Mouse (Mus musculus): ENCODE measurements at regions not wholly inside any gene's neighbourhood (a gene's known extent, or its start where the extent isn't known, plus 50 kb on each side); places are given as distances from the start of the nearest gene placed in this dataset.

- no peak overlapping the region for H3K4me2 ChIP-seq (ENCODE audit: low read length)
- no peaks in the 10 kb centered on the region for H3K36me3 ChIP-seq (ENCODE audit: control insufficient read depth, insufficient read depth, low read length)
- no peak overlapping the region for H3K27ac ChIP-seq (ENCODE audit: low read length)
- H3K9ac ChIP-seq (ENCODE audit: low read depth, low read length) = no peak overlapping the region
- 81% methylated on average over 4 of the region's 4 CpGs for WGBS
- H3K9me3 ChIP-seq (replicated peaks; ENCODE audit: control insufficient read depth, low read length, poor library complexity, severe bottlenecking) = no peaks in the 10 kb centered on the region
- no peaks in the 10 kb centered on the region for H3K4me1 ChIP-seq (ENCODE audit: control insufficient read depth, insufficient read depth, low read length)
- no peak for ATAC-seq
- H3K4me3 ChIP-seq (ENCODE audit: low read depth, low read length) = no peak overlapping the region
- H3K27me3 ChIP-seq (ENCODE audit: control insufficient read depth, insufficient read depth, low read depth, low read length) = no peaks in the 10 kb centered on the region
These were observed 172.7 kb upstream of the Klf4 start for GRCm38 (mm10) chr4:55704921-55705320.

GRCm38 (mm10) chr4:55703346-55703916, 171.2 kb upstream of the Klf4 start:
- Histone ChIP-seq H3K4me2 (ENCODE audit: low read length) (no peak overlapping the region), H3K4me1 (ENCODE audit: control insufficient read depth, insufficient read depth, low read length) (no peaks in the 10 kb centered on the region), H3K9me3 (replicated peaks; ENCODE audit: control insufficient read depth, low read length, poor library complexity, severe bottlenecking) (no peaks in the 10 kb centered on the region), H3K27ac (ENCODE audit: low read length) (no peak overlapping the region), H3K9ac (ENCODE audit: low read depth, low read length) (no peak overlapping the region), H3K4me3 (ENCODE audit: low read depth, low read length) (no peak overlapping the region), H3K36me3 (ENCODE audit: control insufficient read depth, insufficient read depth, low read length) (no peaks in the 10 kb centered on the region), H3K27me3 (ENCODE audit: control insufficient read depth, insufficient read depth, low read depth, low read length) (no peaks in the 10 kb centered on the region)
- no peak for ATAC-seq
- 62% methylated on average over 2 of the region's 2 CpGs for WGBS

- Histone ChIP-seq H3K9me3 (replicated peaks; ENCODE audit: control insufficient read depth, low read length, poor library complexity, severe bottlenecking) (no peaks in the 10 kb centered on the region), H3K36me3 (ENCODE audit: control insufficient read depth, insufficient read depth, low read length) (no peaks in the 10 kb centered on the region), H3K4me2 (ENCODE audit: low read length) (no peak overlapping the region), H3K4me3 (ENCODE audit: low read depth, low read length) (no peak overlapping the region), H3K9ac (ENCODE audit: low read depth, low read length) (no peak overlapping the region), H3K27ac (ENCODE audit: low read length) (no peak overlapping the region), H3K27me3 (ENCODE audit: control insufficient read depth, insufficient read depth, low read depth, low read length) (no peaks in the 10 kb centered on the region), H3K4me1 (ENCODE audit: control insufficient read depth, insufficient read depth, low read length) (peaks cover 3% of the 10 kb centered on the region; the same call in 1 of the 2 replicates)
- no peak for ATAC-seq
- WGBS = 81% methylated on average over 2 of the region's 2 CpGs
These were observed 169.1 kb upstream of the Klf4 start for GRCm38 (mm10) chr4:55701334-55701733.

- Histone ChIP-seq H3K9me3 (replicated peaks; ENCODE audit: control insufficient read depth, low read length, poor library complexity, severe bottlenecking) (no peaks in the 10 kb centered on the region), H3K27ac (ENCODE audit: low read length) (no peak overlapping the region), H3K4me3 (ENCODE audit: low read depth, low read length) (no peak overlapping the region), H3K9ac (ENCODE audit: low read depth, low read length) (no peak overlapping the region), H3K4me1 (ENCODE audit: control insufficient read depth, insufficient read depth, low read length) (peaks cover 5% of the 10 kb centered on the region; the same call in 1 of the 2 replicates), H3K4me2 (ENCODE audit: low read length) (no peak overlapping the region), H3K36me3 (ENCODE audit: control insufficient read depth, insufficient read depth, low read length) (no peaks in the 10 kb centered on the region), H3K27me3 (ENCODE audit: control insufficient read depth, insufficient read depth, low read depth, low read length) (no peaks in the 10 kb centered on the region)
- ATAC-seq = no peak
- WGBS = 83% methylated on average over 8 of the region's 8 CpGs
These were observed 167.7 kb upstream of the Klf4 start for GRCm38 (mm10) chr4:55699917-55700316.

- H3K4me1 ChIP-seq (ENCODE audit: control insufficient read depth, insufficient read depth, low read length) = peaks cover 5% of the 10 kb centered on the region; the same call in 1 of the 2 replicates
- no peak for ATAC-seq
- no peaks in the 10 kb centered on the region for H3K36me3 ChIP-seq (ENCODE audit: control insufficient read depth, insufficient read depth, low read length)
- no peaks in the 10 kb centered on the region for H3K27me3 ChIP-seq (ENCODE audit: control insufficient read depth, insufficient read depth, low read depth, low read length)
- H3K27ac ChIP-seq (ENCODE audit: low read length) = no peak overlapping the region
- no peak overlapping the region for H3K9ac ChIP-seq (ENCODE audit: low read depth, low read length)
- H3K4me2 ChIP-seq (ENCODE audit: low read length) = no peak overlapping the region
- H3K9me3 ChIP-seq (replicated peaks; ENCODE audit: control insufficient read depth, low read length, poor library complexity, severe bottlenecking) = no peaks in the 10 kb centered on the region
- no peak overlapping the region for H3K4me3 ChIP-seq (ENCODE audit: low read depth, low read length)
- 86% methylated on average over 5 of the region's 5 CpGs for WGBS
These were observed 166.9 kb upstream of the Klf4 start for GRCm38 (mm10) chr4:55699161-55699560.

- Histone ChIP-seq H3K27ac (ENCODE audit: low read length) (no peak overlapping the region), H3K4me1 (ENCODE audit: control insufficient read depth, insufficient read depth, low read length) (peaks cover 5% of the 10 kb centered on the region; the same call in 1 of the 2 replicates)
These were observed 164.8 kb upstream of the Klf4 start for GRCm38 (mm10) chr4:55697108-55697507.

GRCm38 (mm10) chr4:55696428-55696827, 164.2 kb upstream of the Klf4 start:
- WGBS = 24% methylated on average over 1 of the region's 1 CpGs
- Histone ChIP-seq H3K4me1 (ENCODE audit: control insufficient read depth, insufficient read depth, low read length) (peaks cover 5% of the 10 kb centered on the region; the same call in 1 of the 2 replicates), H3K27me3 (ENCODE audit: control insufficient read depth, insufficient read depth, low read depth, low read length) (no peaks in the 10 kb centered on the region)

More at GRCm38 (mm10) chr4:55697108-55697507, 164.8 kb upstream of the Klf4 start:
- 30% methylated on average over 12 of the region's 12 CpGs for WGBS
- Histone ChIP-seq H3K36me3 (ENCODE audit: control insufficient read depth, insufficient read depth, low read length) (no peaks in the 10 kb centered on the region), H3K4me2 (ENCODE audit: low read length) (no peak overlapping the region), H3K27me3 (ENCODE audit: control insufficient read depth, insufficient read depth, low read depth, low read length) (no peaks in the 10 kb centered on the region), H3K9me3 (replicated peaks; ENCODE audit: control insufficient read depth, low read length, poor library complexity, severe bottlenecking) (no peaks in the 10 kb centered on the region), H3K9ac (ENCODE audit: low read depth, low read length) (no peak overlapping the region), H3K4me3 (ENCODE audit: low read depth, low read length) (no peak overlapping the region)
- ATAC-seq = peak; percentile 39; the same call in 1 of the 2 replicates

GRCm38 (mm10) chr4:55695246-55695645, 163.0 kb upstream of the Klf4 start:
- Histone ChIP-seq H3K9me3 (replicated peaks; ENCODE audit: control insufficient read depth, low read length, poor library complexity, severe bottlenecking) (no peaks in the 10 kb centered on the region), H3K36me3 (ENCODE audit: control insufficient read depth, insufficient read depth, low read length) (no peaks in the 10 kb centered on the region), H3K4me2 (ENCODE audit: low read length) (no peak overlapping the region), H3K4me1 (ENCODE audit: control insufficient read depth, insufficient read depth, low read length) (peaks cover 5% of the 10 kb centered on the region; the same call in 1 of the 2 replicates), H3K27ac (ENCODE audit: low read length) (no peak overlapping the region), H3K9ac (ENCODE audit: low read depth, low read length) (no peak overlapping the region), H3K27me3 (ENCODE audit: control insufficient read depth, insufficient read depth, low read depth, low read length) (no peaks in the 10 kb centered on the region), H3K4me3 (ENCODE audit: low read depth, low read length) (no peak overlapping the region)
- 92% methylated on average over 1 of the region's 1 CpGs for WGBS
- ATAC-seq = no peak

More at GRCm38 (mm10) chr4:55696428-55696827, 164.2 kb upstream of the Klf4 start:
- H3K36me3 ChIP-seq (ENCODE audit: control insufficient read depth, insufficient read depth, low read length) = no peaks in the 10 kb centered on the region
- no peak overlapping the region for H3K27ac ChIP-seq (ENCODE audit: low read length)
- H3K9me3 ChIP-seq (replicated peaks; ENCODE audit: control insufficient read depth, low read length, poor library complexity, severe bottlenecking) = no peaks in the 10 kb centered on the region
- no peak overlapping the region for H3K9ac ChIP-seq (ENCODE audit: low read depth, low read length)
- H3K4me3 ChIP-seq (ENCODE audit: low read depth, low read length) = no peak overlapping the region
- no peak overlapping the region for H3K4me2 ChIP-seq (ENCODE audit: low read length)
- no peak for ATAC-seq

GRCm38 (mm10) chr4:55689479-55689878, 157.2 kb upstream of the Klf4 start:
- Histone ChIP-seq H3K36me3 (ENCODE audit: control insufficient read depth, insufficient read depth, low read length) (no peaks in the 10 kb centered on the region), H3K9ac (ENCODE audit: low read depth, low read length) (no peak overlapping the region), H3K4me1 (ENCODE audit: control insufficient read depth, insufficient read depth, low read length) (no peaks in the 10 kb centered on the region), H3K27ac (ENCODE audit: low read length) (no peak overlapping the region), H3K9me3 (replicated peaks; ENCODE audit: control insufficient read depth, low read length, poor library complexity, severe bottlenecking) (no peaks in the 10 kb centered on the region), H3K27me3 (ENCODE audit: control insufficient read depth, insufficient read depth, low read depth, low read length) (no peaks in the 10 kb centered on the region), H3K4me2 (ENCODE audit: low read length) (no peak overlapping the region), H3K4me3 (ENCODE audit: low read depth, low read length) (no peak overlapping the region)
- ATAC-seq = no peak
- 79% methylated on average over 1 of the region's 1 CpGs for WGBS

All from midbrain, embryonic 16.5 days (tissue).